Mouse (Mus musculus): ENCODE measurements around the gene Eef1akmt1. TPM values are rescaled to one million over a fixed set of nuclear protein-coding genes. Genes with fewer than 3 reads are reported as not detected.

Eef1akmt1 gene
- polyA plus RNA-seq, 1 experiment from 2014 or later, result 14.3 TPM

GRCm38 (mm10) chr14:57574792-57575587 lies 3.6 kb upstream of the Eef1akmt1 start:
- 85% methylated on average over 5 of the region's 6 CpGs for WGBS (ENCODE audit: missing documents)
- no peak overlapping the region for H3K27ac ChIP-seq
- H3K36me3 ChIP-seq (ENCODE audit: inconsistent target), result no peaks in the 10 kb centered on the region
- H3K79me2 ChIP-seq (ENCODE audit: inconsistent target), result no peaks in the 10 kb centered on the region
- H3K4me3 ChIP-seq (ENCODE audit: inconsistent target), result no peak overlapping the region

- H3K27ac ChIP-seq, result no peak overlapping the region
- no peak overlapping the region for H3K4me3 ChIP-seq (ENCODE audit: inconsistent target)
- H3K79me2 ChIP-seq (ENCODE audit: inconsistent target), result no peaks in the 10 kb centered on the region
- H3K36me3 ChIP-seq (ENCODE audit: inconsistent target), result no peaks in the 10 kb centered on the region
- 84% methylated on average over 5 of the region's 6 CpGs for WGBS (ENCODE audit: missing documents)
Measured at GRCm38 (mm10) chr14:57565626-57566025, 5.8 kb downstream of the Eef1akmt1 start.

- no peaks in the 10 kb centered on the region; the same call in 1 of the 2 replicates for H3K36me3 ChIP-seq (ENCODE audit: inconsistent target)
Measured at GRCm38 (mm10) chr14:57556922-57557321, 14.5 kb downstream of the Eef1akmt1 start.

GRCm38 (mm10) chr14:57555471-57556070 lies 15.8 kb downstream of the Eef1akmt1 start:
- H3K4me3 ChIP-seq (ENCODE audit: inconsistent target), result no peak overlapping the region
- WGBS (ENCODE audit: missing documents), result 89% methylated on average over 7 of the region's 7 CpGs
- H3K79me2 ChIP-seq (ENCODE audit: inconsistent target), result no peaks in the 10 kb centered on the region
- no peaks in the 10 kb centered on the region; the same call in 1 of the 2 replicates for H3K36me3 ChIP-seq (ENCODE audit: inconsistent target)
- H3K27ac ChIP-seq, result no peak overlapping the region

More at GRCm38 (mm10) chr14:57556922-57557321, 14.5 kb downstream of the Eef1akmt1 start:
- H3K4me3 ChIP-seq (ENCODE audit: inconsistent target), result no peak overlapping the region
- 100% methylated on average over 1 of the region's 1 CpGs for WGBS (ENCODE audit: missing documents)
- H3K79me2 ChIP-seq (ENCODE audit: inconsistent target), result no peaks in the 10 kb centered on the region
- H3K27ac ChIP-seq, result no peak overlapping the region

- no peak overlapping the region for H3K27ac ChIP-seq
- H3K36me3 ChIP-seq (ENCODE audit: inconsistent target), result peaks cover 6% of the 10 kb centered on the region; the same call in 1 of the 2 replicates
- WGBS (ENCODE audit: missing documents), result 95% methylated on average over 5 of the region's 5 CpGs
- H3K4me3 ChIP-seq (ENCODE audit: inconsistent target), result no peak overlapping the region
- no peaks in the 10 kb centered on the region for H3K79me2 ChIP-seq (ENCODE audit: inconsistent target)
Measured at GRCm38 (mm10) chr14:57554434-57554833, 17.0 kb downstream of the Eef1akmt1 start.

- no peak overlapping the region for H3K27ac ChIP-seq
- no peak overlapping the region for H3K4me3 ChIP-seq (ENCODE audit: inconsistent target)
- H3K36me3 ChIP-seq (ENCODE audit: inconsistent target), result peaks cover 6% of the 10 kb centered on the region; the same call in 1 of the 2 replicates
- H3K79me2 ChIP-seq (ENCODE audit: inconsistent target), result no peaks in the 10 kb centered on the region
Measured at GRCm38 (mm10) chr14:57552945-57553344, 18.5 kb downstream of the Eef1akmt1 start.

GRCm38 (mm10) chr14:57547062-57547461 lies 24.4 kb downstream of the Eef1akmt1 start:
- 100% methylated on average over 5 of the region's 5 CpGs for WGBS (ENCODE audit: missing documents)
- no peak overlapping the region for H3K27ac ChIP-seq
- 0 out of 2 replicates have a peak, but pooled peaks cover 6% of the 10 kb centered on the region for H3K36me3 ChIP-seq (ENCODE audit: inconsistent target)
- H3K79me2 ChIP-seq (ENCODE audit: inconsistent target), result no peaks in the 10 kb centered on the region
- no peak overlapping the region for H3K4me3 ChIP-seq (ENCODE audit: inconsistent target)

- Histone ChIP-seq H3K4me3 (ENCODE audit: inconsistent target) (no peak overlapping the region), H3K79me2 (ENCODE audit: inconsistent target) (no peaks in the 10 kb centered on the region), H3K27ac (no peak overlapping the region), H3K36me3 (ENCODE audit: inconsistent target) (0 out of 2 replicates have a peak, but pooled peaks cover 6% of the 10 kb centered on the region)
- 78% methylated on average over 8 of the region's 13 CpGs for WGBS (ENCODE audit: missing documents)
Measured at GRCm38 (mm10) chr14:57546557-57547021, 24.8 kb downstream of the Eef1akmt1 start.

GRCm38 (mm10) chr14:57546131-57546530 lies 25.3 kb downstream of the Eef1akmt1 start:
- Histone ChIP-seq H3K27ac (no peak overlapping the region), H3K36me3 (ENCODE audit: inconsistent target) (0 out of 2 replicates have a peak, but pooled peaks cover 6% of the 10 kb centered on the region), H3K79me2 (ENCODE audit: inconsistent target) (no peaks in the 10 kb centered on the region), H3K4me3 (ENCODE audit: inconsistent target) (no peak overlapping the region)
- 95% methylated on average over 8 of the region's 8 CpGs for whole genome bisulfite sequencing (ENCODE audit: missing documents)

- 88% methylated on average over 17 of the region's 17 CpGs for WGBS (ENCODE audit: missing documents)
- no peak overlapping the region for H3K4me3 ChIP-seq (ENCODE audit: inconsistent target)
- H3K27ac ChIP-seq, result no peak overlapping the region
Measured at GRCm38 (mm10) chr14:57545526-57545925, 25.9 kb downstream of the Eef1akmt1 start.

GRCm38 (mm10) chr14:57543420-57544039 lies 27.9 kb downstream of the Eef1akmt1 start:
- 92% methylated on average over 13 of the region's 13 CpGs for WGBS (ENCODE audit: missing documents)
- Histone ChIP-seq H3K27ac (no peak overlapping the region), H3K36me3 (ENCODE audit: inconsistent target) (no peaks in the 10 kb centered on the region), H3K79me2 (ENCODE audit: inconsistent target) (no peaks in the 10 kb centered on the region), H3K4me3 (ENCODE audit: inconsistent target) (no peak overlapping the region)

More at GRCm38 (mm10) chr14:57545526-57545925, 25.9 kb downstream of the Eef1akmt1 start:
- H3K79me2 ChIP-seq (ENCODE audit: inconsistent target), result no peaks in the 10 kb centered on the region
- 0 out of 2 replicates have a peak, but pooled peaks cover 6% of the 10 kb centered on the region for H3K36me3 ChIP-seq (ENCODE audit: inconsistent target)

- H3K36me3 ChIP-seq (ENCODE audit: inconsistent target), result no peaks in the 10 kb centered on the region
- 82% methylated on average over 29 of the region's 34 CpGs for WGBS (ENCODE audit: missing documents)
- H3K27ac ChIP-seq, result no peak overlapping the region
- no peak overlapping the region for H3K4me3 ChIP-seq (ENCODE audit: inconsistent target)
- no peaks in the 10 kb centered on the region for H3K79me2 ChIP-seq (ENCODE audit: inconsistent target)
Measured at GRCm38 (mm10) chr14:57542231-57542630, 29.2 kb downstream of the Eef1akmt1 start.

GRCm38 (mm10) chr14:57540683-57541082 lies 30.7 kb downstream of the Eef1akmt1 start:
- Histone ChIP-seq H3K79me2 (ENCODE audit: inconsistent target) (no peaks in the 10 kb centered on the region), H3K36me3 (ENCODE audit: inconsistent target) (no peaks in the 10 kb centered on the region), H3K4me3 (ENCODE audit: inconsistent target) (no peak overlapping the region), H3K27ac (no peak overlapping the region)
- 92% methylated on average over 10 of the region's 11 CpGs for WGBS (ENCODE audit: missing documents)

- Histone ChIP-seq H3K27ac (no peak overlapping the region), H3K4me3 (ENCODE audit: inconsistent target) (no peak overlapping the region), H3K36me3 (ENCODE audit: inconsistent target) (no peaks in the 10 kb centered on the region), H3K79me2 (ENCODE audit: inconsistent target) (no peaks in the 10 kb centered on the region)
- 36% methylated on average over 15 of the region's 16 CpGs for WGBS (ENCODE audit: missing documents)
Measured at GRCm38 (mm10) chr14:57537261-57538015, 34.0 kb downstream of the Eef1akmt1 start.

All from macrophage (primary cell).